15 mouse cellular contexts compared by ENCODE assay signal in the genomic region with DNA sequence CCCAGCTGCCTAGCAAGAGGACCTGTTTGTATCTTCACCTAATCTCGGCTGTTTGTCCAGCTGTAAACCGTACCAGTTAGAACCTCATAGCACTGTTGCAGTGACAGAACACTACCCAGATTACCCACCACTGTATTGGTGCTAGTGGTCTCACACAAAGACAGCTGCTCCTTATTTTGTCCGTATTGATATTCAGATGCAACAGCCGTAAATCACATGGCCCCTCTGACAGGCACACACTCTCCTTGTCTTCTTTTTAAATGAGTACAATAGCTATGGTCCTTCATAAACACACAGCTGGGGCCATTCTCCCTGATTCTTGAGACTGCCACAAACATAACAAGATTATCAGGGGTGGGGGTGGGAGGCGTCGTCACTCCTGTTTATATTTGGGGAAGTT. TPM values are rescaled to one million over a fixed set of nuclear protein-coding genes. Genes with fewer than 3 reads are reported as not detected.
DNase-seq lines count a peak whose midpoint lies in the region; ATAC-seq lines count a peak whose summit lies in the region.
"Had no signal": no experiment of that assay in that cellular context is flagged by ENCODE, and none has a peak within 500 bp of the region (broad histone marks: within the 10 kb centered on the region; RNA-seq: fewer than 3 reads in every experiment).

No protein-coding gene starts in this region.

- peak overlapping the region; percentile 18; the same call in 1 of the 2 replicates for H3K27ac ChIP-seq in forebrain, embryonic 11.5 days (ENCODE audit: low read depth, low read length)
- 0 out of 2 replicates have a peak overlapping the region, but pooled peaks have one; percentile 54 for H3K27ac ChIP-seq in hindbrain, embryonic 14.5 days
- peak overlapping the region; percentile 60 for H3K27ac ChIP-seq in midbrain, embryonic 16.5 days (ENCODE audit: low read length)
- H3K27ac ChIP-seq: lung, embryonic 15.5 days had no signal

- DNase-seq in forebrain, embryonic 11.5 days (ENCODE audit: low spot score): no peak
- DNase-seq in hindbrain, embryonic 14.5 days (ENCODE audit: low spot score): no peak
- no peak for DNase-seq in cerebellum, postnatal 14 days
- DNase-seq in cerebellum, postnatal 10 days: no peak
- no peak for DNase-seq in urinary bladder, adult 18-20 months (ENCODE audit: low spot score in 2 of 2)
- no peak for DNase-seq in layer of hippocampus, adult 18-20 months (ENCODE audit: low spot score in 2 of 2)
- DNase-seq: kidney, postnatal 25 days had no signal

- H3K4me2 ChIP-seq in forebrain, embryonic 11.5 days (ENCODE audit: low read depth, low read length, severe bottlenecking): peak overlapping the region; percentile 32; the same call in 1 of the 2 replicates
- peak overlapping the region; percentile 57 for H3K4me2 ChIP-seq in hindbrain, embryonic 14.5 days (replicated peaks)
- peak overlapping the region; percentile 52 for H3K4me2 ChIP-seq in midbrain, embryonic 16.5 days (ENCODE audit: low read length)
- H3K4me2 ChIP-seq: lung, embryonic 15.5 days had no signal

- no peaks in the 10 kb centered on the region for H3K9me3 ChIP-seq in forebrain, embryonic 11.5 days (ENCODE audit: control insufficient read depth, low read length)
- no peaks in the 10 kb centered on the region for H3K9me3 ChIP-seq in hindbrain, embryonic 14.5 days (ENCODE audit: control insufficient read depth, low read length)
- H3K9me3 ChIP-seq in midbrain, embryonic 16.5 days (replicated peaks; ENCODE audit: control insufficient read depth, low read length, poor library complexity, severe bottlenecking): no peaks in the 10 kb centered on the region
- H3K9me3 ChIP-seq: lung, embryonic 15.5 days had no signal

- H3K36me3 ChIP-seq in forebrain, embryonic 11.5 days (ENCODE audit: control insufficient read depth, insufficient read depth, low read length): no peaks in the 10 kb centered on the region
- no peaks in the 10 kb centered on the region for H3K36me3 ChIP-seq in hindbrain, embryonic 14.5 days (replicated peaks; ENCODE audit: control insufficient read depth, insufficient read depth)
- no peaks in the 10 kb centered on the region for H3K36me3 ChIP-seq in midbrain, embryonic 16.5 days (ENCODE audit: control insufficient read depth, insufficient read depth, low read length)
- H3K36me3 ChIP-seq: lung, embryonic 15.5 days had no signal

- H3K27me3 ChIP-seq in forebrain, embryonic 11.5 days (ENCODE audit: control insufficient read depth, insufficient read depth, low read length): no peaks in the 10 kb centered on the region
- no peaks in the 10 kb centered on the region for H3K27me3 ChIP-seq in hindbrain, embryonic 14.5 days (ENCODE audit: control insufficient read depth, insufficient read depth, low read length)
- no peaks in the 10 kb centered on the region for H3K27me3 ChIP-seq in midbrain, embryonic 16.5 days (ENCODE audit: control insufficient read depth, insufficient read depth, low read depth, low read length)
- H3K27me3 ChIP-seq: CH12.LX; lung, embryonic 15.5 days had no signal

- peak; percentile 75 for ATAC-seq in forebrain, embryonic 11.5 days (replicated peaks; ENCODE audit: low FRiP score)
- ATAC-seq in hindbrain, embryonic 14.5 days (ENCODE audit: low FRiP score): no peak
- ATAC-seq in midbrain, embryonic 16.5 days: peak; percentile 23; the same call in 1 of the 2 replicates

- H3K4me1 ChIP-seq in forebrain, embryonic 11.5 days (replicated peaks; ENCODE audit: control insufficient read depth, insufficient read depth, low read length): 0 out of 2 replicates have a peak, but pooled peaks cover 4% of the 10 kb centered on the region
- peaks cover 15% of the 10 kb centered on the region for H3K4me1 ChIP-seq in hindbrain, embryonic 14.5 days (replicated peaks; ENCODE audit: control insufficient read depth, insufficient read depth, low read length)
- peaks cover 10% of the 10 kb centered on the region for H3K4me1 ChIP-seq in midbrain, embryonic 16.5 days (ENCODE audit: control insufficient read depth, insufficient read depth, low read length)
- H3K4me1 ChIP-seq: lung, embryonic 15.5 days had no signal

- peak overlapping the region; percentile 9; the same call in 1 of the 2 replicates for H3K4me3 ChIP-seq in forebrain, embryonic 11.5 days (ENCODE audit: low read depth, low read length)
- peak overlapping the region; percentile 33 for H3K4me3 ChIP-seq in hindbrain, embryonic 14.5 days (replicated peaks; ENCODE audit: low read length)
- peak overlapping the region; percentile 39 for H3K4me3 ChIP-seq in midbrain, embryonic 16.5 days (ENCODE audit: low read depth, low read length)
- H3K4me3 ChIP-seq: lung, embryonic 15.5 days had no signal

- WGBS in forebrain, embryonic 11.5 days: 20% methylated on average over 6 of the region's 6 CpGs
- WGBS in hindbrain, embryonic 14.5 days: 9% methylated on average over 6 of the region's 6 CpGs
- WGBS in midbrain, embryonic 16.5 days: 3% methylated on average over 6 of the region's 6 CpGs

- H3K9ac ChIP-seq in forebrain, embryonic 11.5 days (ENCODE audit: low read length): no peak overlapping the region
- H3K9ac ChIP-seq in hindbrain, embryonic 14.5 days: peak overlapping the region; percentile 58
- H3K9ac ChIP-seq in midbrain, embryonic 16.5 days (ENCODE audit: low read depth, low read length): peak overlapping the region; percentile 52
- H3K9ac ChIP-seq: lung, embryonic 15.5 days had no signal

RNA-seq across cellular contexts. Expression of gene Crb1, which starts 1.0 kb away (rescaled TPM):
- 2.0 and 2.1 TPM in 2 replicates for polyA plus RNA-seq in forebrain, embryonic 11.5 days (2014; fragmentation: Nextera tagmentation; extraction: Ambion mirVana)
- polyA plus RNA-seq in hindbrain, embryonic 14.5 days (2014; fragmentation: Nextera tagmentation; extraction: Ambion mirVana): 1.2 and 2.0 TPM in 2 replicates
- polyA plus RNA-seq in midbrain, embryonic 16.5 days (2015; fragmentation: Nextera tagmentation; extraction: Ambion mirVana): 2.2 and 3.2 TPM in 2 replicates
- under 1 TPM; 0.56 to 0.74 TPM for total RNA-seq in layer of hippocampus, adult 18-20 months (2021)
- total RNA-seq: common myeloid progenitor, adult 5-6 weeks; granulocyte monocyte progenitor cell, adult 5-6 weeks; liver, adult 2 months; megakaryocyte-erythroid progenitor cell, adult 5-6 weeks had no signal
- polyA plus RNA-seq: liver, adult 2 months; small intestine, adult 2 months had no signal

RNA-seq across cellular contexts. Expression of gene Zbtb41, which starts 46.2 kb away (rescaled TPM):
- polyA plus RNA-seq in forebrain, embryonic 11.5 days (2014; fragmentation: Nextera tagmentation; extraction: Ambion mirVana): 18.3 and 21.0 TPM in 2 replicates
- polyA plus RNA-seq in hindbrain, embryonic 14.5 days (2014; fragmentation: Nextera tagmentation; extraction: Ambion mirVana): 25.5 and 29.5 TPM in 2 replicates
- polyA plus RNA-seq in midbrain, embryonic 16.5 days (2015; fragmentation: Nextera tagmentation; extraction: Ambion mirVana): 20.9 and 24.6 TPM in 2 replicates
- total RNA-seq in layer of hippocampus, adult 18-20 months (2021): 10 to 100 TPM; 28.3 to 32.5 TPM
